Mouse (Mus musculus) stomach, postnatal 0 days (tissue): Measurements from ENCODE around the gene Plin2.

Source experiments
- CTCF ChIP-seq: IDR thresholded peaks from 2 replicates; pipeline ENCODE4 v1.5.1; 2016; ENCODE audit warnings: antibody characterized with exemption, low read depth, mild to moderate bottlenecking, moderate library complexity
- EP300 ChIP-seq: optimal IDR thresholded peaks from 2 replicates; pipeline ENCODE3; 2016; ENCODE audit warnings: antibody characterized with exemption

DNA sequence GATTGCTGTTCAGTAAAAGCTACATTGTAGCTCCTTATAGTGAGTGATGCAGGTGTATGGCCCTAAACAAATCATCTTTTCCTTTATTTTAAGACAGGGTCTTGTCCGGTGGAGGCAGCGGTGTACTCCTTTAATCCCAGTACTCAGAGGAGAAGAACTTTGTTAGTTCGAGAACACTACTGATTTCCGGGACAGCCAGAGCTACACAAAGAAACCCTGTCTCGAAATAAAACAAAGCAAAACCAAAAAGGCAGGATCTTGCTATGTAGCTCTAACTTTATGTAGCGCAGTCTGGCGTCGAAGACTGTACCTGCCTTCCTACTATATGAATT lies 57.6 kb downstream of the Plin2 start:
- no peak for TF ChIP-seq CTCF
- TF ChIP-seq EP300 = peak; percentile 83
